Mouse (Mus musculus) liver, postnatal 0 days (tissue): ENCODE measurements around the gene Ttll1.

Experiments
- CTCF ChIP-seq: sonication (generic); IDR thresholded peaks from 2 replicates; pipeline ENCODE4 v1.5.1; 2016; ENCODE audit warnings: antibody characterized with exemption, low read depth
- EP300 ChIP-seq: IDR thresholded peaks from 2 replicates; pipeline ENCODE4 v1.6.1; 2016; ENCODE audit warnings: antibody characterized with exemption, low read depth, mild to moderate bottlenecking

DNA sequence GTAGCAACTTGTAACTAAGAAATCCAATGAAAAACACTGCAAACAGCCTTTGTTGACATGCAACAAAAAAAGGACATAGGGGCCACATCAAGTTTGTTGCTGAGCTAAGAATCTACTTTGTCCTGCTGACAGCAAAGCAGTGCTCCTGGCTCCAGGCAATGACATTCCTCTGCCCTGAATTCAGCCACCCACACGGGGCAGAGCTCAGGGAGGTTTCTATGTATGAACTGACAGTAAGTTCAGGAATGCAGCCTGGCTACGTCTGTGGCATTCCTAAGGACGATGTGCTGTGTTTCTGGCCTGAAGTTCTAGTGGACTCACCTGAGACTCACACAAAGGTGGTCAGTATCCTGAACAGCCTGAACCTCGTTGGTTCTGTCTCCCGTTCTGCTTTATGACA lies 70.0 kb downstream of the Ttll1 start:
- TF ChIP-seq CTCF (no peak), EP300 (no peak)
